Mouse (Mus musculus): ENCODE measurements at regions not wholly inside any gene's neighbourhood (a gene's known extent, or its start where the extent isn't known, plus 50 kb on each side); places are given as distances from the start of the nearest gene placed in this dataset.

DNA sequence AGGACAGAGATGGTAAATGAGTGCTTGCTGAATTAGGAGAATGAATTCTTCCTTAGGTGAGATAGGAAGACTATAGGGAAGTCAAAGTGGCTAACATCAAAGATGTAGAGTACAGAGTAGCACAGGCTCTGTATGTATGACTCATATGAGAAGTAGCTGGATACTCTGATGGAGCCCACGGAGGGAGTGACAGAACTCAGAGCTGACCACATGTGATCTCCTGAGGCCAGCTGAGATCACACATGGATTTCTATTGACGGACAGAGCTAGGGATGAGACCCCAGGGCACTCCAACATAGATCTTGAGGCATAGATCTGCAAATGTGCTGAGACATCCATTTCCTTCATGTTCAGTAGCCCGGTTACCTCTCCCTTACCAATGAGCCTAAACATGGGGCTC, 66.0 kb downstream of the Cops8 start:
- DNase-seq (ENCODE audit: low spot score in 2 of 2) = no peak

DNA sequence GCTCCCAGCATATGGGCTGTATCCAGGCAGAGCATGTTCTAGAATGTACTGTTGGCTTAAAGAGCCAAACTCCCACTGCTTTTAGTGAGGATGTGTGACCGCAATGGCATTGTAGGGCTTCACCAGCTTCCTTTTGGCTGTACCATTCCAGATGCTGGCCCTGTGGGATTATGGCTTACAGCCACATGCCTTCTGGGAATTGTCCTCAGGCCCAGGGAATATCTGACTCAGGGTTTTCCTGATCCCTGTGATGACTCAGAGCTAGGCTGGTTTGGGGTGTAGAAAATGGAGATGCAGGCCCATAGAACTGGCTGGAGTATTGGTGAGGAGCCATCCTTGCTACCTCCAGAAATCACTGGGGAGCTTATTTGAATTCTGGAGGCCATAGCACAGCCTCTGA, 66.5 kb downstream of the Cops8 start:
- DNase-seq (ENCODE audit: low spot score in 2 of 2) = no peak

DNA sequence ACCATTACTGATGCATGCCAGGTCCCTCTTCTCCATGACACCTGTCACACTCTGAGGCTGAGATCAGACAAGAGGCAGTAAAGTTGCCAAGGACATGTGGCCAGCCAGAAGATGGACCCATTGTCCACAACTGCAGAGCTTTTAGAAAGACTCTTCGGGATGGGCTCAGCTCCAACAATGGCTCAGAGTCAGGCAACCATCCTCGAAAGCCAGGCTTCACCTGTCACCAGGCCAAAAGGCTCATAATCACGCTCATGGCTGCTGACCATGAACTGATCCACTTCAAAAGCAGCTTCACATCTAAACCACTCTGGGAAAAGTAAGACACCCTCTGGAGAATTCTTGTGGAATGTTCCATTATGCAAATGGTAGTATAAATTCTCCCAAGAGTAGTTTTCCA, 67.6 kb downstream of the Cops8 start:
- DNase-seq (ENCODE audit: low spot score in 2 of 2) = no peak

DNA sequence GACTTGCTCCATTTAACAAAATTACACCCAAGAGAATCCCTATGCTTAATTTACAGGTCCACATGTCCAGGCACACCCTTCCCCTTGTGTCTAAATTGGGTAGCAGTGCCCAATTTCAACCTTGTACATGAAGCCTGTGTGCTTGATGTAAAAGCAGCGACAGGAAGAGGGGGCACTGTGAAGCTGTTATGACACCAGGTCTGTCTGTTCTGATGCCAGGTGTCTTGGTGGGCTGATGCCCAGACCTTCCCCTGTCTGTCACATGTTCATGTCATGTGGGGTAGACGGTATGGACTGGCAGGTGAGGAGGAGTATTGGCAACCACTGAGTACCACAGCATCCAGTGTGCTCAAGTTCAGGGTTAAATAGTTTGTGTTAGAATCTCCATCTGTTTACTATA, 71.0 kb downstream of the Cops8 start:
- no peak for DNase-seq (ENCODE audit: low spot score in 2 of 2)

DNA sequence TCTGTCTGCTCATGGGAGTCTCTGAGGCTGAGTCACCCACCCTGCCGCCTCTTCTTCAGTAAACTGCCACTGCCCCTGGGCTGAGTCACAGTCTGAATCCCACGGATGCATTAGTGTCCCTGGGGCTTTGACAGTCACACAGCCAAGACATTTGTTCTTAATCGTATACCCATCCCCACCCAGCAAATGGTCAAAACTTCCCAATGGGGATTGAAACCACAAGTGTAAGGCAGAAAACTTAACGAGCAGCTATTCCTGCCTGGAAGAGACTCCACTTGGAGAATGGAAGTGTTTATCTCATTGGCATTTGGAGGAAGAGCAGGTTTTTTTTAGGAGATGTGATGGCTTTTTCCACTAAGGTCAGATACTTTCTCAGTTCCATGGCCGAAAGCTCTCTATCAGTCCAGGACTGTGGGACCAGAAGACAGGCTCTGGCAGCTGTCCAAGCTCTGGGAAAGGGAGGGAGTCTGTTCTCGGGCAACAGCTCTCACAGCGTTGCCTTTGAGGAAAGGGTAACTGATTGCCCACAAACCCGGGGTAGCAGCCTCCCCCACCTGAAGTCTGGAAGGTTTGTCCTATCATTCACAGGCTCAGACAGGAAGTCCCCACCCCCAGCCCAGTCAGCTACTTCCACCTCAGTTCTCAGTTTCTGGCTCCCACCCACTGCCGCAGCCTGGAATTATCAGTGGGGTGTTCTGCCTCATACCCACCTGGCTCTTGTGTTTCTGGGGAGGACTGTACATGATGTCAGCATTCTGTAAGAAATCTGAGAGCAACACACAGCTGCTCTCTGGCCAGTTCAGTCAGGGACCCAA, 73.6 kb downstream of the Cops8 start:
- no peak for DNase-seq (ENCODE audit: low spot score in 2 of 2)

DNA sequence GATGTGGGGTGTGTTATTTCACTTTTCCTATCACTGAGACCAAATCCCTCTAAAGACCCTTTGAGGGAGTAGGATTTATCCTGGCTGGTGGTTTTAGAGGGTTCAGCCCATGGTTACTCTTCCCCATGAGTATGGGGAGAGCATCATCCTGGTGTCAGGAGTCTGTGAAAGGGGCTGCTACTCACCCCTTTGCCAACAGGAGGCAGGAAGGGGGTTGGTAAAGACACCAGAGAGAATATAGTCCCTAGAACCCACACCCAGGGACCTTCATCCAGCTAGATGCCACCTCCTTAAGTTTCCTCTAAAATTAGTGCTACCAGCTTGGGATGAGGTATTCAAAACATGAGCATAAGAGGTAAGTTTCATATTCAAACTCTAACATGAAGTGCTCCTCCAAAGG, 74.4 kb downstream of the Cops8 start:
- no peak for DNase-seq (ENCODE audit: low spot score in 2 of 2)

DNA sequence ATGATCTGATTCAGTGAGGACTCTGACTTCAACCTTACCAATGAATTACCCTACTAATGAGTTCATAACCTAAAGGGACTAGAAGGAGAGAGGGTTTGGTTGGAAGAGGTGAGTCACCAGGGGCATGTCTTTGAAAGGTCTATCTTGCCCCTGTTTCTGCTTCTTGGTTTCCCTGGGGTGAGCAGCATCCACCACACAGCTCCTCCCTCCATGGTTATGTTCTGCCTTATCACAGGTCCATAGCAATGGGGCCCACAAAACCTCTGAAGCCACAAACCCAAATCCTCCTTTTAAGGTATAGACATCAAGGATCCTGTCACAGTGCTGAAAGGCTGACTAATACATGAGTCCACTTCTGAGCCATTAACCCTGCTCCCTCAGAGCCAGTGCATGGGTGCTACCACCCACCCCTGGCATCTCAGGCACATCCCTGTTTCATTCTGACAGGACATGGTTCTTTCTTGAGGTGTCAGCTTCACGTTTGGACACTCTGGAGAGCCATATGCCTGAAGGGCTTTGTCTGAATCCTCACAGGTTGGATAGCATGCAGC, 74.9 kb downstream of the Cops8 start:
- DNase-seq (ENCODE audit: low spot score in 2 of 2) = no peak

DNA sequence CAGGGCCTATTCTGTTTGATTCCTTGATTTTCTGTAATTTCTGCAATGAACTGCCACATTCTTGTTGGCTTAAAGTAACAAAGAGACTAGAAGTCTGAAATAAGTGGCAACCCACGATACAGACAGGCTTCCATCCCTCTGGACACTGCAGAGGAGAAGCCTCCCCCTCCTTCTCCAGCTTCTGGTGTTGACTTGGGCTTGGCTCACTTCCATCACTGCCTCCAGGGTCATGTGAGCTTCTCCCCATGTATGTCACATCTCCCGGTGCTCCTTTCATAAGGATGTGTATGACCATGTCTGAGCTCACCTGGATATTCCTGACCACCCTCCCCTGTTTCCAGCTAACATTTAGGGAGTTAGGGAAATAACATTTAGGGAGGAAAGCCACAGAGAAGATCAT, 75.6 kb downstream of the Cops8 start:
- DNase-seq (ENCODE audit: low spot score in 2 of 2) = no peak

DNA sequence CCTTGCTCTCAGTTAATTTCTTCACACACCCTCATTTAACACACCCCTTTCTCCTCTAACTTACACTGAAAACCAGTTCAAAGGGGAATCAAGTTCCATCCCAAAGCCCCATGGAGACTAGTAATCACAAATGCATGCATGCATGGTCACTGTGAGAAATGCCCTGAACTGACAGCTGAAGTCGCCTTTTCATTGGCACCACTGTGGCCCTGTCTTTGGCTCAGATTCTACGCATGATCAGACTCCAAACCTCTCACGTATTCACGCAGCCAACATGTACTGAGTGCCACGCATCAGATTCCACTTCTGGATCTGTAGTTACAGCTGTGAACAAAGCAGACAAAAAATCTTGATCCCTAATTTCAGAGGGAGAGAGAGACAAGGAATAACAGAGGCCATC, 85.3 kb downstream of the Cops8 start:
- no peak for DNase-seq (ENCODE audit: low spot score in 2 of 2)

DNA sequence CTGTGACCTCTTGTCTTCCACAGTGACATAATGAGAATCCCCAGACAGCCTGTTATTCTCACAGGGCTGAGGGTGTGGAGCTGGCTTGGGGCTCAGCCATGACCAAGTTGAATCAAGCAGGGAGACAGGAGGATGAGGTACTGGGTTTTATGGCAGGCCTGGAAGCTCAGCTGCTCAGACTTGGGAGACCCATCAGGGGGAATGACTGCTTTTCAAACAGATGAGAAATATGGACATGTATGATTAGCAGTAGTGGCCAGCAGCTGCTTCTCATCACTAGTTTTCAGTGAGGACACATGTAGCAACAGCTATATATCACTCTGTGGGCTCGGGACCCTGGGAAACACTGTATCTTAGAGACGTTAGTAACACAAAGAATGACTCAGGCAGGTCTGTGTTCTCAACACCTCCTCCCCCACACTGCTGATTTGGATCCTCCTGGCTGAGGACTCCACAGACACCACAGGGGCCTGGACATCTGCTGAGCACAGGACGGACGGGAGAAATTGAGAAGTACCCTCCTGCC, 87.9 kb downstream of the Cops8 start:
- peak; percentile 23 to 39 for DNase-seq (ENCODE audit: low spot score in 2 of 2)

DNA sequence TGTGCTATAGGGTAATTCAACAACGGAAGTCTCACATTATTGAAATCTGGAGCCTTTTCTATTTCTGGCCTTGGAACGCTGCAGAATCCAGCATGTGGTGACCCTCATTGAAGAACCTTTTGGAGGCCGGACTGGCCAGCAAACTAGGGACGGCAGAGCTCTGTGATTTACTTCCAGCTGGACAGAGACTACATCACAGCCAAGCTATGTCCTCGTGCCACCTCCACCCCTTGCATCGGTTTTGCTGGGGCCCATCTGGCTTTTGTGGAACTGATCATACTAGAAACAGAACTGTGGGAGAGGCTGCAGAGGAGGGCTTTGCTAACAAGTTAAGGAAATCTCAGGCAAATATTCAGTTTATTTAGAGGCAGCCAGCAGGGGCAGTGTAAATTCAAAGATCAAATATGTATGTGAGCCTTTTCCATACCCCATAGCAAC, 88.4 kb downstream of the Cops8 start:
- DNase-seq (ENCODE audit: low spot score in 2 of 2) = peak; percentile 52 to 59

DNA sequence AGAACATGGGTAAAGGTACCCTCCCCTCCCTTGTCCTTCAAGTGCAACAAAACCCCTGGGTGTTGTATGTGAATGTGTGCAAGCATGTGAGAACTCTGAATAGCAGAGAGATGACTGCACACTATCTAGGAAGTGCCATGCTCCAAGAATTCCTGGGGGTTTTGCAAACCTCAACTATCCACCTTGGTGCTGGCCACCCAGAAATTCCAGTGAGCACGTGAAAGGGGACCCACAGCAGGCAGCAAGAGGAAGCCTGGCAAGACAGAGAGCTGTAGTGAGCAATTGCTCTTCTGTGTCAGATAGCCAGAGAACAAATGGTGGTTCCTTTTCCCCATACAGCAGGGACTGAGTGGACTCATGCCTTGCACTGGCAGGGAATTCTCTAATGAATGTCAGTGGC, 90.1 kb downstream of the Cops8 start:
- no peak for DNase-seq (ENCODE audit: low spot score in 2 of 2)

DNA sequence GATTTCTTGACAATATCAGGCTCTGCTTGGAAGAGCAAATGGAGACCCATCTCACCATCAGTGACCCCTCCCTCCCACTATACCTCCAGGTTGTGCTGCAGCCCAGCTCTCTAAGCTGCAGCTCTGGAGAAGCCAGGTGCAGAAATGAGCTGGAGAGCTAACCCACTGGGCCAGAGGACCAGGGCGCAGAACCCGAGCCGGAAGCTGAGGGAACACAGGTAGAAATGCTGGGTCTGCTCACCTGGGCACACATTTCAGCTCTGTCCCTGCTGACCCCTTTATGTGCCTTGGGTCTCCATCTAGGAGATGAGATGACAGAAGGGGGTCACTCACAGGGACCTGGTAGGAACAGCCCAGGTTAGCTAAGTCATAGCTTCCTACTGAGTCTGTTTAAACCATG, 92.0 kb downstream of the Cops8 start:
- DNase-seq (ENCODE audit: low spot score in 2 of 2) = no peak

DNA sequence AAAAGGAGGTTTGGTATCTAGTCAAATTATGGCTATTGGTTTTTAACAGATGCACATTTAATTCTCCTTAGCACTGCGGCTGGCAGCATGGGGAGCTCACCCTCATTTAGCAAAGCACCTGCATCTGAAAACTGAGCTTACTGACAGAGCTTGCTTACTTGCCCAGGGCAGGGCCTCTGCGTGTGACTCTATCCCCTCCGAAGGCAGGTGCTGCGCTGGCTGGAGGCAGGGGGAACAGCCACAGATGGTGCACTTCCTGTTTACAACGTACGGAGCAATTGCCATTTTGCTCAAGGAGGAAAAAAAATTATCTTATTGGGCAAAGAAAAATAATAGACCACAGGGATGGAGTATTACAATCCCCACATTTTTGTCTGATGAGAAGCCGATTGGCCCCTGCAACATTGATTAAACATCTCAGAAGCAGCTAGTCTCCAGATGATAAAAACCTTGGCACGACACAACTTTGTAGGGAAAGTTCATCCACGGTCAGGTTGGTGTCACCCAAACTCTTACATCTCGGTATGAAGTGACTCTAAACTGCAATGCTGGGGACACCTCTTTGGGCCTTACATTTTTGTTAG, 92.5 kb downstream of the Cops8 start:
- no peak for DNase-seq (ENCODE audit: low spot score in 2 of 2)

DNA sequence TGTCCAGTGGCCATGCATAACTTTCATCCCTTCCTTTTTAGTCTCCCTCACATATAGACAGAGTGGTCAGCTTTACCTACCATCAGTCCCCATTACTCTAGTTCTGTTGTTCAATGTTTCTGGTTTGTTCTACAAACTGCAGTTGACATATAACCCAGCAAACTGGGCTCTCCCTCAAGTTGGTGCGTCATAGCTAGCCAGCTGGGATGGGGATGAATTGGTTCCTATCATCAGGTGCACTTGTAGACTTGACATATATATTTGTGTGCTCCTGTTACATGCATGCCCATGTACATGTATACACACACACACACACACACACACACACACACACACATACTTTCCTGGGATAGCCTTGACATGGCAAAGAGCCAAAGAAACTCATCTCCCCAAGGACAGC, 93.2 kb downstream of the Cops8 start:
- DNase-seq (ENCODE audit: low spot score in 2 of 2) = no peak

DNA sequence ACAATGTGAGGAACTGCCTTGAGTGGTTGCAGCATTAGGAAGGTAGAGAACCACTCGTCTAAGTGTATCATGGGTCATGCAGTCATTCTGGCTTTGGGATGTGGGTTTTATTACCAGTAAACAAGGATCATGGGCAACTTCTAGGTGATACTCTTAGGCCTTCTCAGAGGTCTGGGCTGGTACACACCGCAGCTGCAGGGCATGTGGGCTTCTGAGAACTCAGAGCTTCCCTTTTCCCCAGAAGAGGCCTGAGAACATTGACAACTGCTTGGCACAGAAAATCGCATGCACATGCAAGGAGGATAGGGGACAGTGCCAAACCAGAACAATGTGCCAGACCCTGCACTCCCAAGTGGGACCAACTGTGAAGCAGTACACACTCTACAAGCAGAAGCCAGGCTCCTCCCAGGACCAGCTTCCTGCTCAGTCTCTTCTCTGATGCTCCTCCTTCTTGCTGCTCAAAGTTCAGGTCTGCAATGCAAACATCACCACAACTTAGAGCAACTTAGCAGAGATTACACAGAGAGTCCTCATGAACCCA, 94.3 kb downstream of the Cops8 start:
- no peak for DNase-seq (ENCODE audit: low spot score in 2 of 2)

DNA sequence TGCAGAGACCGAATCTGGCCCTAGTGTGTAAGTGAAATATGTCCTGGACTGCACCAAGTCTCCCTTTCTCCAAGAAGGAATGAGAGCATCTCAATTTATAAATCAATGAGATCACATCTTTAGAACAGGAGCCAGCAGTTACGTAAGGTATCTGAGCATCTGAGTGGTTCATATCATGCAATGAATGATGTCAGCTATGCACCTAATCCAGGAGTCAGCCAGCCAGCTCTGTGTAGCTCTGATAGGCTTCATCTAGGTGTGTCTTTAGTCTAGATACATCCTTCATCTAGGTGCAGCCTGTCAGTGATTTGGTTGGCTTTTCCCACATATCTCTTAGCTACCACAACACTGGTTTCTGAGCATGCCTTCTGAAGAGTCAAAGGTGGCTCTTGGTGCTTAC, 95.8 kb downstream of the Cops8 start:
- no peak for DNase-seq (ENCODE audit: low spot score in 2 of 2)

DNA sequence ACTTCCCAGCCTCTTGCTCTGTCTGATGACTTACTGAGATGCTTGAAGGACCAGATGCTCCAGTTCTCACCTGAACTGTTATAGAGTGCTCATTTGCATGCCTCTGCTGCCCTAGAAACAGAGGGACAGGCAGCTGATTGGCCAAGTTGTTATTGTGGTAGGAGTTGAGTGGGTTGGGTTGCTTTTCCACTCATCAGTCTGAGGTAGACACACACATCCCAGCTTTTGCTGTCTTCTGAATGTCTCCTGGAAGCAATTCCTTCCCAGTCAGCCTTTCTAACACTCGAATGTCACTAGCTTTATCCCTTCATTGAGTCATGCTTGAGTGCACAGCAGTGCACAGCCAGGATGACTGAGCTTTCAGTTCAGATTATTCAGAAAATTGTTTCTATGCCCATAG, 99.0 kb downstream of the Cops8 start:
- no peak for DNase-seq (ENCODE audit: low spot score in 2 of 2)

DNA sequence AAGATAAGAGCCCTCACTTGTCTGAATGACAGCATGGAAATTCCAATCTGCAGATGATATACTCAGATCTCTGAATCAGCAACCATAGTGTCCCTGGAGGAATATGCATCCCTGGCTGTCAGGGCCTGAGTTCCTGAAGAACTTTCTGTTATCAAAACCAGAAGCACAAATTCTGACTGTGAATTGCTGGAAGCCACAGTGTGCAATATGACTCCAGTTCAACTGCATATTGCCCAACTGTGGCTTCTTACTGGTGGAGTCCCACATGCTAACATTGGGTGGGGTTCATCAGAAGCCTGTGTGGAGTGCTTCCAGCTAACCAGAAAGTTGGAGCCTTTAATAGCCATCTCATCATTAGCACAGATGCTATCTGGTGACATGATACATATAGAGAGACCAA, 103.6 kb downstream of the Cops8 start:
- no peak for DNase-seq (ENCODE audit: low spot score in 2 of 2)

DNA sequence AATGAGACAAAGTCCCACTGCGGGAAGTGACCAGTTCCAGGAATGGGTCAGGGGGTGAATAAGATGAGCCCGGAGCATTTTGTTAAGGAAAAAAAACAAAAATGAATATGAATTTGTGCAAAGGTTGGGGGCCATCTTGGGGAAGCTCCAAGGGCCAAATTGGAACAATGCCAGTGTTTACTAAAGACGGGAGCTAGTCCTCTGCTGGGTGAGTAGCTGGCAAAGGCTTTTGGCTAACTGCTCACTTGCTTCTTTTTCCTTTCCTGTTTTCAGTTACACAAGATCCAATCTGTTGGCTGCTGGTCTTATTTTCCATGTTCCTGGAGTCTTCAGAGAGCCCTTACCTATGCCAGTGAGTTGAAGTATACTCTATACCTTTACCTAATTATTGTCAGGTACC, 107.0 kb downstream of the Cops8 start:
- DNase-seq (ENCODE audit: low spot score in 2 of 2) = no peak

DNA sequence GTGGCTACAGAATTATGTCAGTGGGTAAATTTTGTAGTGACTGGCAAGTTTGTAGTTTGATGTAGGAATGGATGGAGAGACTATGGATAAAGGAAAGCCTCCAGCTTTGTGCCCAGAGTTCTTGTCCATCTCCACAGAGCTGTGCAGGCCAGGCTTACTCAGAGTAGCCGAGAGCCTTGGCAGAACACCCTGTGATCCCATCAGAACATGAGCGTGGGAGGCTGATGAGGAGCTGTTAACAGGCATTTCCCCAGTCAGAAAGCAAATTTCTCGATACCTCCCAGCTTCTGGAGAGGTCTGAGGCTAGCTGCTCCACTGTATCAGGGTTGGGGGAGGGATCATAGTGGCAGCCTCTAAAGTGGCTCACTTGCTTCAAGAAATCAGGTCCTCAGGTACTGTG, 107.8 kb downstream of the Cops8 start:
- no peak for DNase-seq (ENCODE audit: low spot score in 2 of 2)

DNA sequence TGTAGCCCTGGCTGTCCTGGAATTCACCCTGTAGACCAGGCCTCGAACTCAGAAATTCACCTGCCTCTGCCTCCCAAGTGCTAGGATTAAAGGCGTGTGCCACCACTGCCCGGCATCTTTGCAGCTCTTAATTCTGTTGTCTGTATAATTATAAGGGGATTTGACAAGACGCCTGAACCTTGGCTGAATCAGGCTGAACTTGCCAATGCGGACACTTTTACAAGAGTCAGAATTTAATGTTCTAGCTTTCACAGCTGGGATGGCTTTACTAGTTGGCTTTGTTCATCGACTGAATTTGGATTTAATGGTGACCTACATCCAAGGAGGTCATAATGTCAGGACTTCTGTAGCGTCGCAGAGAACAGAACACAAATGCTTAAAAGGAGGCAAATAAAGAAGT, 108.3 kb downstream of the Cops8 start:
- no peak for DNase-seq (ENCODE audit: low spot score in 2 of 2)

Data from layer of hippocampus, adult 8-10 months (tissue).